Mouse (Mus musculus) CH12.LX (cell line): ENCODE measurements at regions not wholly inside any gene's neighbourhood (a gene's known extent, or its start where the extent isn't known, plus 50 kb on each side); places are given as distances from the start of the nearest gene placed in this dataset.
A peak's percentile ranks its signal among the peaks of the same experiment; 100 is the strongest.

Experiments used
- DNase-seq: peaks from one replicate; pipeline ENCODE4 v3.0.0-alpha.2; 2013; ENCODE audit errors: extremely low read depth
- H3K27ac ChIP-seq: 2 replicates; pipeline ENCODE4 v1.5.1; 2012; ENCODE audit warnings: low read depth, mild to moderate bottlenecking, control low read depth, moderate library complexity; ENCODE audit not compliant: insufficient read depth
- H3K27me3 ChIP-seq: replicated peaks from 2 replicates; pipeline ENCODE3; 2012; ENCODE audit warnings: inconsistent platforms
- H3K36me3 ChIP-seq, 2 experiments: replicated peaks in 1 of 2; 2 replicates each; pipeline versions ENCODE3 to v1.6.1; 2012; ENCODE audit warnings: inconsistent platforms in 1 of 2, low read length in 1 of 2, mild to moderate bottlenecking in 1 of 2, mixed read lengths in 1 of 2, moderate library complexity in 1 of 2; ENCODE audit not compliant: control insufficient read depth in 1 of 2, insufficient read depth in 1 of 2
- H3K4me1 ChIP-seq, 2 experiments: 2 replicates each; pipeline ENCODE4 v1.6.1; 2012; ENCODE audit warnings: inconsistent platforms in 1 of 2, moderate library complexity in 1 of 2; ENCODE audit not compliant: insufficient read depth in 2 of 2, control insufficient read depth in 1 of 2
- H3K4me2 ChIP-seq: 2 replicates; pipeline ENCODE4 v1.6.1; 2012; ENCODE audit warnings: low read depth, mild to moderate bottlenecking, control low read depth; ENCODE audit not compliant: poor library complexity, insufficient read depth, severe bottlenecking
- H3K4me3 ChIP-seq, 3 experiments: fragments of 150-350 bp in 1 of 3; sonication (generic) in 1 of 3; replicated peaks in 1 of 3; 2 replicates each; pipeline versions ENCODE3 to v1.5.1; 2011 to 2012; ENCODE audit warnings: low read depth in 2 of 3, low read length in 2 of 3, mild to moderate bottlenecking in 2 of 3, moderate library complexity in 2 of 3, control low read depth in 1 of 3, improper control_type of control experiment in 1 of 3, inconsistent platforms in 1 of 3, mixed read lengths in 1 of 3; ENCODE audit not compliant: poor library complexity in 1 of 3
- H3K79me2 ChIP-seq: replicated peaks from 2 replicates; pipeline ENCODE4 v1.6.1; 2012; ENCODE audit warnings: mild to moderate bottlenecking, moderate library complexity; ENCODE audit not compliant: control insufficient read depth, poor library complexity, insufficient read depth, severe bottlenecking; ENCODE audit errors: extremely low read depth
- H3K9ac ChIP-seq: 2 replicates; pipeline ENCODE4 v1.6.1; 2012; ENCODE audit warnings: low read depth, mild to moderate bottlenecking, control low read depth, moderate library complexity; ENCODE audit not compliant: insufficient read depth
- H3K9me3 ChIP-seq: replicated peaks from 2 replicates; pipeline ENCODE3; 2012; ENCODE audit warnings: low read length, inconsistent platforms, mixed read lengths
- BHLHE40 ChIP-seq: IDR thresholded peaks from 2 replicates; pipeline ENCODE4 v1.6.1; 2011; ENCODE audit warnings: mild to moderate bottlenecking, low read depth, low read length, improper control_type of control experiment
- CTCF ChIP-seq, 2 experiments: IDR thresholded peaks in 1 of 2; conservative IDR thresholded peaks in 1 of 2; 2 replicates each; pipeline ENCODE4 v1.5.1; 2011 to 2012; ENCODE audit warnings: low read depth in 2 of 2, low read length in 2 of 2, improper control_type of control experiment in 1 of 2, inconsistent platforms in 1 of 2, mild to moderate bottlenecking in 1 of 2, moderate library complexity in 1 of 2
- ELF1 ChIP-seq: IDR thresholded peaks from 2 replicates; pipeline ENCODE4 v1.6.1; 2014; ENCODE audit warnings: low read depth, mild to moderate bottlenecking, inconsistent platforms, low read length, improper control_type of control experiment
- JUN ChIP-seq: IDR thresholded peaks from 2 replicates; pipeline ENCODE4 v1.6.1; 2011; ENCODE audit warnings: low read depth, mild to moderate bottlenecking, low read length, improper control_type of control experiment, moderate library complexity; ENCODE audit not compliant: insufficient read depth
- JUND ChIP-seq: conservative IDR thresholded peaks from 2 replicates; pipeline ENCODE4 v1.6.1; 2011; ENCODE audit warnings: low read depth, low read length, improper control_type of control experiment
- MAFK ChIP-seq: IDR thresholded peaks from 2 replicates; pipeline ENCODE4 v1.6.1; 2011; ENCODE audit warnings: low read length, improper control_type of control experiment; ENCODE audit not compliant: insufficient replicate concordance
- MAX ChIP-seq: IDR thresholded peaks from 2 replicates; pipeline ENCODE4 v1.6.1; 2011; ENCODE audit warnings: low read length, improper control_type of control experiment
- MEF2A ChIP-seq: IDR thresholded peaks from 2 replicates; pipeline ENCODE4 v1.6.1; 2014; ENCODE audit warnings: low read depth, mild to moderate bottlenecking, inconsistent platforms, low read length, improper control_type of control experiment, borderline replicate concordance
- NELFE ChIP-seq: IDR thresholded peaks from 2 replicates; pipeline ENCODE4 v1.6.1; 2011; ENCODE audit warnings: low read depth, low read length, improper control_type of control experiment
- NRF1 ChIP-seq: IDR thresholded peaks from 2 replicates; pipeline ENCODE4 v1.6.1; 2014; ENCODE audit warnings: low read depth, mild to moderate bottlenecking, inconsistent platforms, low read length, improper control_type of control experiment, moderate library complexity
- PAX5 ChIP-seq: IDR thresholded peaks from 2 replicates; pipeline ENCODE4 v1.6.1; 2012; ENCODE audit warnings: low read length, inconsistent platforms, mixed read lengths
- POLR2A ChIP-seq: IDR thresholded peaks from 2 replicates; pipeline ENCODE4 v1.6.1; 2011; ENCODE audit warnings: low read depth, mild to moderate bottlenecking, improper control_type of control experiment, low read length
- RAD21 ChIP-seq: IDR thresholded peaks from 2 replicates; pipeline ENCODE4 v1.6.1; 2011; ENCODE audit warnings: low read depth, mild to moderate bottlenecking, low read length, improper control_type of control experiment, moderate library complexity
- RCOR1 ChIP-seq: conservative IDR thresholded peaks from 2 replicates; pipeline ENCODE4 v1.6.1; 2012; ENCODE audit warnings: low read depth, mild to moderate bottlenecking, inconsistent platforms, low read length, improper control_type of control experiment
- SIN3A ChIP-seq: IDR thresholded peaks from 2 replicates; pipeline ENCODE4 v1.6.1; 2012; ENCODE audit warnings: low read length, improper control_type of control experiment, inconsistent platforms
- SMC3 ChIP-seq: IDR thresholded peaks from 2 replicates; pipeline ENCODE4 v1.6.1; 2011; ENCODE audit warnings: low read depth, low read length, improper control_type of control experiment
- UBTF ChIP-seq: IDR thresholded peaks from 2 replicates; pipeline ENCODE4 v1.6.1; 2012; ENCODE audit warnings: low read depth, mild to moderate bottlenecking, inconsistent platforms, low read length, improper control_type of control experiment, moderate library complexity
- ZKSCAN1 ChIP-seq: IDR thresholded peaks from 2 replicates; pipeline ENCODE4 v1.6.1; 2012; ENCODE audit warnings: low read depth, inconsistent platforms, low read length, improper control_type of control experiment, borderline replicate concordance
- dilution Hi-C: fragments of 300-500 bp; cut with MboI; formaldehyde crosslinking; loops from 2 replicates; pipeline ENCODE4 v1.14.3; 2020; ENCODE audit warnings: low sequenced_read_pairs; ENCODE audit not compliant: extremely low pct_unique_long_range_greater_than_20kb, extremely low pct_ligation_motif_present
- in situ Hi-C: fragments of 300-500 bp; cut with MboI; formaldehyde crosslinking; loops from 3 replicates; pipeline ENCODE4 v1.14.3; 2019; ENCODE audit warnings: low sequenced_read_pairs, low pct_ligation_motif_present, low pct_unique_long_range_greater_than_20kb, mixed read lengths

GRCm38 (mm10) chr1:83747412-83747811, 339.4 kb upstream of the Sphkap start:
- no peak overlapping the region for H3K4me3 ChIP-seq
- H3K79me2 ChIP-seq, result no peaks in the 10 kb centered on the region
- dilution Hi-C loops, result no loop called here
- no peaks in the 10 kb centered on the region for H3K27me3 ChIP-seq
- DNase-seq, result no peak
- H3K36me3 ChIP-seq, result no peaks in the 10 kb centered on the region
- in situ Hi-C loops, result no loop called here
- no peak overlapping the region for H3K4me2 ChIP-seq
- no peaks in the 10 kb centered on the region for H3K9me3 ChIP-seq
- TF ChIP-seq MEF2A, result no peak
- TF ChIP-seq MAX, result no peak
- TF ChIP-seq JUN, result no peak
- TF ChIP-seq ZKSCAN1, result no peak
- TF ChIP-seq RAD21, result no peak
- TF ChIP-seq ELF1, result no peak
- TF ChIP-seq NRF1, result no peak
- no peak for TF ChIP-seq PAX5
- no peak for TF ChIP-seq POLR2A
- no peak for TF ChIP-seq SIN3A
- TF ChIP-seq UBTF, result no peak
- no peak for TF ChIP-seq JUND
- no peak for TF ChIP-seq RCOR1
- TF ChIP-seq NELFE, result no peak
- no peak for TF ChIP-seq MAFK
- TF ChIP-seq SMC3, result no peak
- peaks cover 0 to 13% of the 10 kb centered on the region in 2 experiments; a peak in 1 of 4 replicates for H3K4me1 ChIP-seq
- no peak overlapping the region for H3K27ac ChIP-seq
- no peak overlapping the region for H3K9ac ChIP-seq

- no peak overlapping the region for H3K9ac ChIP-seq
- no peak overlapping the region for H3K27ac ChIP-seq
- H3K4me2 ChIP-seq, result no peak overlapping the region
- peak; percentile 60 for DNase-seq
- H3K9me3 ChIP-seq, result no peaks in the 10 kb centered on the region
- H3K4me1 ChIP-seq, result peaks cover 0 to 13% of the 10 kb centered on the region in 2 experiments; a peak in 1 of 4 replicates
- no peak overlapping the region for H3K4me3 ChIP-seq
- dilution Hi-C loops (no loop called here), in situ Hi-C loops (no loop called here)
- H3K27me3 ChIP-seq, result no peaks in the 10 kb centered on the region
- H3K79me2 ChIP-seq, result no peaks in the 10 kb centered on the region
- TF ChIP-seq RAD21 (peak; percentile 73), BHLHE40 (no peak), CTCF (conservative IDR thresholded peaks at IDR 0.05 in 1 of 2, IDR thresholded peaks at IDR 0.05 in 1 of 2; ENCODE audit: low read depth in 2 of 2, low read length in 2 of 2) (peak; percentile 30 to 61; a peak in 3 of 4 replicates)
- no peaks in the 10 kb centered on the region for H3K36me3 ChIP-seq
These were observed 338.0 kb upstream of the Sphkap start for GRCm38 (mm10) chr1:83746036-83746435.
